Mouse (Mus musculus) gastrocnemius, adult 2 months (tissue): ENCODE measurements around the gene Igtp. TPM values are rescaled to one million over a fixed set of nuclear protein-coding genes. Genes with fewer than 3 reads are reported as not detected.
"Not testable (repeated sequence)": the region's sequence is repeated elsewhere in the genome, so short reads cannot be mapped to it uniquely, and the experiment has no call there.

Experiments used
- DNase-seq: peaks from one replicate; pipeline ENCODE4 v3.0.0; 2022
- H3K27ac ChIP-seq: fragments of 200-600 bp; 2 replicates; pipeline ENCODE4 v1.8.1; 2022; ENCODE audit warnings: mild to moderate bottlenecking
- H3K4me3 ChIP-seq: fragments of 200-600 bp; 2 replicates; pipeline ENCODE4 v1.8.1; 2022; ENCODE audit warnings: mild to moderate bottlenecking, moderate library complexity
- CTCF ChIP-seq: fragments of 200-600 bp; IDR thresholded peaks from 2 replicates; pipeline ENCODE4 v1.8.1; 2022; ENCODE audit warnings: antibody characterized with exemption, mild to moderate bottlenecking, moderate library complexity
- intact Hi-C: fragments of 180-260 bp; cut with DNase I; formaldehyde crosslinking; loops from one replicate; pipeline ENCODE4 v1.15.1; 2025
- total RNA-seq, 2 experiments: library from RNA; stranded (reverse); gene quantifications; 2 replicates each; pipeline ENCODE4 v1.2.3; 2021

The Igtp gene
- total RNA-seq, 2 experiments from 2014 or later: 6.5 to 9.7 TPM

- Histone ChIP-seq H3K4me3 (peak overlapping the region; percentile 88), H3K27ac (peak overlapping the region; percentile 92; the same call in 1 of the 2 replicates)
- TF ChIP-seq CTCF: no peak
- intact Hi-C loops: no loop called here
- DNase-seq: no peak
Observed at GRCm38 (mm10) chr11:58215814-58216213, 16.5 kb downstream of the Igtp start.

GRCm38 (mm10) chr11:58216823-58217222, 17.5 kb downstream of the Igtp start:
- Histone ChIP-seq H3K27ac (no peak overlapping the region), H3K4me3 (peak overlapping the region; percentile 13; the same call in 1 of the 2 replicates)
- intact Hi-C loops: no loop called here
- DNase-seq: no peak
- TF ChIP-seq CTCF: no peak

GRCm38 (mm10) chr11:58223751-58224150, 24.4 kb downstream of the Igtp start:
- peak overlapping the region; percentile 71 for H3K27ac ChIP-seq
- peak; percentile 85 for DNase-seq
- no peak for TF ChIP-seq CTCF
- H3K4me3 ChIP-seq: no peak overlapping the region
- intact Hi-C loops: no loop called here

GRCm38 (mm10) chr11:58224313-58224712, 25.0 kb downstream of the Igtp start:
- Histone ChIP-seq H3K27ac (peak overlapping the region; percentile 71), H3K4me3 (no peak overlapping the region)
- intact Hi-C loops: no loop called here
- DNase-seq: peak; percentile 28
- no peak for TF ChIP-seq CTCF

GRCm38 (mm10) chr11:58224872-58225271, 25.5 kb downstream of the Igtp start:
- intact Hi-C loops: loop anchor here (1.0 to 5.0 kb wide), 2 partner anchors 46 to 77 kb away; no protein-coding TSS in a partner anchor
- H3K27ac ChIP-seq: peak overlapping the region; percentile 71; the same call in 1 of the 2 replicates
- H3K4me3 ChIP-seq, DNase-seq: not testable (repeated sequence)

GRCm38 (mm10) chr11:58225655-58226054, 26.3 kb downstream of the Igtp start:
- DNase-seq: peak; percentile 80
- peak overlapping the region; percentile 30; the same call in 1 of the 2 replicates for H3K4me3 ChIP-seq
- peak; percentile 99; the same call in 1 of the 2 replicates for TF ChIP-seq CTCF
- peak overlapping the region; percentile 68 for H3K27ac ChIP-seq
- intact Hi-C loops: loop anchor here (1.0 to 5.0 kb wide), 2 partner anchors 46 to 77 kb away; no protein-coding TSS in a partner anchor

GRCm38 (mm10) chr11:58226425-58226824, 27.1 kb downstream of the Igtp start:
- DNase-seq: no peak
- no peak overlapping the region for H3K27ac ChIP-seq
- TF ChIP-seq CTCF: no peak
- H3K4me3 ChIP-seq: no peak overlapping the region
- intact Hi-C loops: loop anchor here (5.0 kb wide), 1 partner anchor 76 kb away; no protein-coding TSS in a partner anchor

- DNase-seq, H3K4me3 ChIP-seq, H3K27ac ChIP-seq: not testable (repeated sequence)
- intact Hi-C loops: loop anchor here (5.0 kb wide), 1 partner anchor 74 kb away; no protein-coding TSS in a partner anchor
Observed at GRCm38 (mm10) chr11:58228021-58228420, 28.7 kb downstream of the Igtp start.

GRCm38 (mm10) chr11:58230396-58230910, 31.1 kb downstream of the Igtp start:
- no peak overlapping the region for H3K4me3 ChIP-seq
- TF ChIP-seq CTCF: no peak
- no peak overlapping the region for H3K27ac ChIP-seq
- DNase-seq: no peak
- intact Hi-C loops: no loop called here

GRCm38 (mm10) chr11:58231156-58231555, 31.8 kb downstream of the Igtp start:
- no peak overlapping the region for H3K27ac ChIP-seq
- no peak for DNase-seq
- no peak for TF ChIP-seq CTCF
- intact Hi-C loops: no loop called here
- no peak overlapping the region for H3K4me3 ChIP-seq

- DNase-seq, H3K27ac ChIP-seq, intact Hi-C loops, H3K4me3 ChIP-seq: not testable (repeated sequence)
Observed at GRCm38 (mm10) chr11:58234551-58234950, 35.2 kb downstream of the Igtp start.

- intact Hi-C loops: loop anchor here (5.0 kb wide), 1 partner anchor 352 kb away; no protein-coding TSS in a partner anchor
- no peak for DNase-seq
- no peak overlapping the region for H3K27ac ChIP-seq
- TF ChIP-seq CTCF: peak; percentile 72
- no peak overlapping the region for H3K4me3 ChIP-seq
Observed at GRCm38 (mm10) chr11:58235152-58235551, 35.8 kb downstream of the Igtp start.

- Histone ChIP-seq H3K27ac (no peak overlapping the region; the same call in 1 of the 2 replicates), H3K4me3 (peak overlapping the region; percentile 62)
- peak; percentile 46 for TF ChIP-seq CTCF
- intact Hi-C loops: loop anchor here (5.0 kb wide), 1 partner anchor 348 kb away; no protein-coding TSS in a partner anchor
- DNase-seq: peak; percentile 62
Observed at GRCm38 (mm10) chr11:58238840-58239791, 39.8 kb downstream of the Igtp start.
